Mouse (Mus musculus): ENCODE measurements around the gene Bbip1.
"Not testable (repeated sequence)": the region's sequence is repeated elsewhere in the genome, so short reads cannot be mapped to it uniquely, and the experiment has no call there.

Bbip1 gene

DNA sequence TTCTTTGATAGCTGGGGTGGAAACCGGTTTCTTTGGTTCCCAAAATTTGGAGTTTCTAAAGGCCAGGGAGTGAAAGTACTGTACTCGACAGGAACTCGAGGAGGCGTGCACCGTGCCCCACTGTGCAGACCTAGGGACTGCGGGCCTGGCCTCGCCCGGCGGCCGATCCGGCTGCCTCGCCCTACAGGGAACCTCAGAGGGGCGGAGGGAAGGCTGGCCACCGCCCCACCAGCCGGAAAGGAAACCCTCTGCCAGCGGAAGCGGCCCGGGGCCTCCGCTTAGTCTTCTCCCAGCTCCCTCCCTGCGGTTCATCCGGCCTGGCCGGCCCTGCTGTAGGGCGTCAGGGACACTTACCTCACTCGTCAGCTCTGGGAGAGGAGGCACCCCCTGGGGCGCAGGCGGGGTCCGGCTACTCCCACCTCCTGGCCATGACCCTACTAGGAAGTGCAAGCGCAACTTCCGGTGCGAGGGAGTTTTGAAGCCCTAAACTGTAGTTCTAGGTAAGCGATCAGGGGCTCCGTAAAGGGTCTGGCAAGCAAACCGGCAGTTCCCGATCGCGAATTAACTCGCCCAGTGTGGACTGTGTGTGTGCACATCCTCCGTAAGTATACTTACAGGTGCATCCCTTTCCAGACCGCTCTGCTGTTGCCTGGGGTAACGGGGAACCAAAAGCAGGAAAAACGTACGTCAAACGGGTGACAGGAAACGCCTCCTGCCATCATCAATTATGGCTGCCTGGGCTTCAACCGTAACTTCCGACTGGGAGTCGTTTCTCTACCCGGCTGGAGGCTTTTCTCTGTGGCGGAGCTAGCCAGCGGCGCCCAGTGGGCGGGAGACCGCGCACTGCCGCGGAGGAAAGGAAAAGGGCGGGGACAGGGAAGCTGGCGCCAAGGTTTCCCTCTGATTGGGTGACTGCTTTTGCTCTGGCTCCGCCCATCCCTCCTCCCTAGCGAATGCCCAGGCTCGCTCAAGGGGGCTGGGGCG lies at the start of gene Bbip1, which contains the start of gene Shoc2:
Gene Bbip1, minus strand, starts transcription at position 826 of the 984 bp plus-strand sequence.
Gene Shoc2, plus strand, starts transcription at position 505 of the 984 bp plus-strand sequence.
- DNase-seq = peak; percentile 99

DNA sequence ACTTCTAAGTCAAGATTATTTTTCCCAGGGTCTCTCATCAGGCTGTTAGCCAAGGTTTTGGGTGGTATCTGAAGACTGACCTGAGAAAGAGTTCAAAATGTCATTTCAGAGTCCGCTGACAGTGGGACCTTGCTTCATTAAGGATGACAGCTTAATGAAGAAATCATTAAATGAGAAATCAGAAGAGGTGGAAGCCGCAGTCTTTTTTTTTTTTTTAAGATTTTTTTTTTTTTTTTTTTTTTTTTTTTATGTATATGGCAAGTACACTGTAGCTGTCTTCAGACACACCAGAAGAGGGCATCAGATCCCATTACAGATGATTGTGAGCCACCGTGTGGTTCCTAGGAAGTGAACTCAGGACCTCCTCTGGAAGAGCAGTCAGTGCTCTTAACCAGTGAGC lies 49.4 kb upstream of the Bbip1 start:
- DNase-seq = no peak

- DNase-seq = no peak
These were observed 46.1 kb upstream of the Bbip1 start for GRCm38 (mm10) chr19:53990538-53990937.

DNA sequence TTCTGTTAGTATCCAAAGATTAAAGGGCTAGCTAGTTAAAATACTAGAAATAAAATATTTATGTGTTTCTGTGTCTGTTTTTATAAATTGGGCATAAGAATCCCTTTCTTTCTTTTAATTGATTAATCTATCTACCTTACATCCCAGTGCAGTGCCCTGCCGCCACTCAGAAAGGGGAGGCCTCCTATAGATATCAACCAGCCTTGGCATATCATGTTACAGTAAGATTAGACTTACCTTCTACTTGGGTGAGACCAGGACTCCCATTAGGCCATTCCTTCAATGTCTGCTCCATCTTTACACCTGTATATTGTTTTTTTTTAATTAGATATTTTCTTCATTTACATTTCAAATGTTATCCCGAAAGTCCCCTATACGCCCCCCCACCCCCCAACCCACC lies 40.2 kb upstream of the Bbip1 start:
- DNase-seq = no peak

DNA sequence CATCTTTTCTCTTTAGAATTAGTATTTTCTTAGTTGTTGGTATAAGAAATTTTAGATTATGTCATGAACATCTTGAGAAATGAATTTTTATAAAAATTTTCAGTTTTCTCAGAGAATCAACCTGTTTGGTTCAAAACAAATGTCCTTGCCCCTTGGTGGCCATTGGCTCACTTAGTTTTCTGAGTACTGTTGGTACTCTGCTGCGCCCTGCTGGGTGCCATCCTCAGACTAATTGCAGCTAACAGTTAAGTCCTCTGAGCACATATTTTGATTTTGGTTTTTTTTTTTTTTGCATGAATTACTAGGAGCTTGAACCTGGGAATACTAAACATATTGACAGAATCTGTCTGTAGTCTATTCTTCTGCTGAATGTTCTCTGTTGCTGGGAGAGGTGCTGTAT lies 38.9 kb upstream of the Bbip1 start:
- no peak for DNase-seq

DNA sequence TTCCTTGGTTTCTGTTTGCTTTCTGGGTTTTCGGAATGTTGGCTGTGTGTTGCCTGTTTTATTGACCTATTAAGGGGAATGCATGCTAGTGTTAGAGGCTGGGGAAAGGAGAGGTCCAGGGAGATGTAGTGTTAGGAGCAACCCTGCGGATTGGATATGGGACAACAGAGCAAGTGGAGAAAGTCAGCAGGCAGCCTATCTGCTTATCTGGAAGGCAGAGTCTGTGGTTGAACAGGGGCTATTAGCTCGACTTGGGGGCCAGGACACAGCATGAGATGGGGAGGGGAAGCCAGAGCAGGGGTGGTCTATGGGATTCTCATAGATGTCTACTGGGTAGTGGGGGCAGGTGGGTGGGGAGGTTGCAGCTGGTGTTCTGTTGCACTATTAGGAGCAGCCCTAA lies 37.6 kb upstream of the Bbip1 start:
- no peak for DNase-seq

DNA sequence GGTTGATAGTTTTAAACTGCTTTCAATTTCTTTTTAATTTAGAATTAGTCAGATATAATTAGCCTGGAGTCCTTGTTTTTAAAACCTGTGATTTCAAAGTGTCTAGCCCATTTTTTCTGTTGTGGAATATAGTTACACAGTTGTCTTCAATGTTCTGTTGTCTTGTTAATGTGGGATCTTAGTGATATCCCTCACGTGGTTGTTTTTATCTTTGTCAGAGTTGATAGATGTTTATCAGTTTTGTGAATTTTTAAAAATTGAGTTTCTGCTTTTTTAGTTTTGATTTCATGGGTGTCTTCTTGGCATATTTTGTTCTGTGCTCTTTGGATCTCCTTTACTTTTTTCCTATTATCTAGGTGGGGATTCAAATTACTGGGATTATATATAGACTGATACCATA lies 29.2 kb upstream of the Bbip1 start:
- DNase-seq = no peak

- DNase-seq = no peak
These were observed 27.5 kb upstream of the Bbip1 start for GRCm38 (mm10) chr19:53971938-53972337.

DNA sequence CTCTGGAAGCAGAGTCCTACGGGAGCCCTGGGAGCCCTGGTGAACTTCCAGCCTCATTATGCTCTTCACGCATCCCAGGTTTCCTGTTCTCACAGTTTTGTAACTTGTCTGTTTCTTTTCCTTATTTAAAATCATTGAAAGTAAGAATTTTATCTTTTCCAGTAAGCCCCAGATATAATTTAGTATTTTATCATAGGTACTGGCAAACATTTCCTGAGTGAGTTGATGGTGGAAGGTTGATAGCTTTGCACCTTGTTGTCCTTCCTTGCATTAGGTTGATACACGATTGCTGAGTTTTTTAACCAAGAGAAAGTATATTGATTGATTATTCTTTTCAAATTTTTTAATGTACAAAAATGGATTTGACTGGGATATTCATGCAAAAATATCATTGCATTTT lies 24.8 kb upstream of the Bbip1 start:
- DNase-seq = no peak

- DNase-seq = no peak
These were observed 20.6 kb upstream of the Bbip1 start for GRCm38 (mm10) chr19:53964910-53965633.

DNA sequence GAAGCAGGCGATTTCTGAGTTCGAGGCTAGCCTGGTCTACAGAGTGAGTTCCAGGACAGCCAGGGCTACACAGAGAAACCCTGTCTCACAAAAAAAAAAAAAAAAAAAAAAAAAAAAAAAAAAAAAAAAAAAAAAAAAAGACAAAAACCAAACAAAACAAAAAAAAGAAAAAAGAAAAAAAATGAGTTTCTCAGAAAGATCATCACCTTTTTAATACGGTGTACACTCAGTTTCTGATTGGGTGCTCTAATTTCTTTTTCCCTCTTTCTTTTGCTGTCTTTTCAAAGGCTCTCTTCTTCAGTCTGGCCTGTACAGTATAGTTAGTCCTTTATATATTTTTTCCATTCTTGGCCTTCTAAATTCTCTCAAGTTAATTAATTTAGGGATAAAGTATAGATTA lies 19.9 kb upstream of the Bbip1 start:
- DNase-seq = not testable (repeated sequence)

- DNase-seq = no peak
These were observed 18.1 kb upstream of the Bbip1 start for GRCm38 (mm10) chr19:53962511-53962910.

- DNase-seq = no peak
These were observed 13.1 kb upstream of the Bbip1 start for GRCm38 (mm10) chr19:53957513-53957912.

GRCm38 (mm10) chr19:53945171-53946042 lies 980 bp upstream of the Bbip1 start:
- peak; percentile 43 to 44 for DNase-seq

- no peak for DNase-seq
These were observed 351 bp upstream of the Bbip1 start for GRCm38 (mm10) chr19:53944786-53945169.

DNA sequence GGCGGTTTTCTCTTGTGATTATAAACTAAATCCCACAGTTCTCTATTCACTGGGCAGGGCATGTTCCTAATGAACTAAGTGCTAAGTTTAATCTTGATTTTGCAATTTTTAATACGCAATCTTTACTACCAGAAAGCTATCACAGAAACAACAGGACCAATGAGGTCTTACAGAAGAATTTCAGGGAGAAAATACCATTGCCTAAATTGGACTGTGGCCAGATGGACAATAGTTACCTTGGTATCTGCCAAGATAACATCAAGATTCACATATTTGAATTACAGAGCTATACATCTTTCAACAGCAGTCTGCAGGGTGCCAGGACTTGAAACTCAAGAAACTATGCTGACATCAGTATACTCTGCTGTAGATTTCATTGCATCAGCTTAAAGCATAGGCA lies 2.1 kb downstream of the Bbip1 start:
- DNase-seq = no peak

GRCm38 (mm10) chr19:53941139-53941538 lies 3.3 kb downstream of the Bbip1 start:
- DNase-seq = no peak

- DNase-seq = no peak
These were observed 5.0 kb downstream of the Bbip1 start for GRCm38 (mm10) chr19:53939467-53939866.

DNA sequence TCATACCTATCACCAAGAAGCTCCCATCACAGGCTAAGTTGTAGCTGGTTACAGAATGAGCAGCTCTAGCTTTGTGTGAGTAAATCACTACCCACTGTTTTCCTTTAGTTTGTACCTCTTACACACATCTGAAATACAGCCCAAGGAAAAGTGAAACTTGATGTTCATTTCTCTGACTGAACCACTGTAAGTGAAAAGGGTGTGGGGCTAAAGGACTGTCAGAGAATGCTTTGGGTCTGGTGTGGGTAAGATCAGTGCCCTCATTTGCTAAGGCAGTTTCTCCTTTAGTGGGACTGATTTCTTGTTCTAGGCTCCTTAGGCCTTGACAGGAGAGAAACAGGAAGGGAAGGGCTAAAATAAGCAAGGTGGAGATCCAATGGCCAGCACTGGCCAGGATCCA lies 10.4 kb downstream of the Bbip1 start:
- DNase-seq = no peak

DNA sequence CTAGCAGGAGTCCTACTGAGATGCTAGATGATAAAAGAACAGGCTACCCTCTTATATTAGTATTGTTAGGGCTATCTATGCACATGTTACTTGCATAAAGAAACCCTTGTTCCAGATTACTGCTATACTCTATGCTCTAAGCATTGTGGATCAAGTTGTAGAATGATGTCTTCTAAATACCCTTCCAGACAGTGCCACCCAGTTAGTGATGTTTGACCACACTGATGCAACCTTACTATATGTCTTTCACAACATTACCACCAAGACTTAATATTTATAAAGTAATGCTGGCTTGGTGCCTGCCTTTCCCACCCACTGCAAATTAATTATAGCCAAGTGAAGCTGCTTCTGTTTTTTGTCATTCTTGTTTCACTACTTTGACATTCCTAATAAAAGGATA lies 11.4 kb downstream of the Bbip1 start:
- DNase-seq = no peak

DNA sequence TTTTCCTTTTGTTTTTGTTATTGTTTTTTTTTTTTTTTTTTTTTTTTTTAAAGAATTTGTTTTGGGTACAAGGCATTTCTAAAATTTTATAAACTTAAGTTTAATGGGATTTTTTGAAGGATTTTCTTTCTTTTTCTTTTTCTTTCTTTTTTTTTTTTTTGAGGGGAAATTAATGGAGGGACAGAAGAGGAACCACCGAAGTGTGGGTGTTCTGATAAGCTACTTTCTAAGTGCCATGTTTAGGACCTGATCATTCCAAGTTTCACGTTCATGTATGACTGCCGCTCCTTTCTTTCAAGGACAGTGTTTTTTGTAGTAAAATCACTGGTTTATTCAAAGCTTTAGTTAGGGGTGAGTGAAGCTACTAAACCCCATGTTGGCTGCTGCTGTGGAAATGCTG lies 15.2 kb downstream of the Bbip1 start:
- DNase-seq = no peak

GRCm38 (mm10) chr19:53926705-53927104 lies 17.7 kb downstream of the Bbip1 start:
- DNase-seq = no peak

GRCm38 (mm10) chr19:53925338-53925751 lies 19.1 kb downstream of the Bbip1 start:
- DNase-seq = no peak
